In genomic region chr10:60739619-60740363, GRCm38 (mm10) we compare ENCODE assay signal across 15 mouse cellular contexts. TPM values are rescaled to one million over a fixed set of nuclear protein-coding genes. Genes with fewer than 3 reads are reported as not detected.
DNase-seq lines count a peak whose midpoint lies in the region; ATAC-seq and TF ChIP-seq lines count a peak whose summit lies in the region.
"Had no signal": no experiment of that assay in that cellular context is flagged by ENCODE, and none has a peak within 500 bp of the region (broad histone marks: within the 10 kb centered on the region; RNA-seq: fewer than 3 reads in every experiment).

No protein-coding gene starts in this region.

- H3K9ac ChIP-seq in liver, postnatal 0 days (replicated peaks): no peak overlapping the region
- H3K9ac ChIP-seq in forebrain, embryonic 14.5 days (ENCODE audit: low read length): no peak overlapping the region
- H3K9ac ChIP-seq: forebrain, embryonic 13.5 days; lung, embryonic 14.5 days had no signal

- no peak for TF ChIP-seq EP300 in liver, postnatal 0 days (IDR thresholded peaks at IDR 0.05; ENCODE audit: low read depth)

- no peak for TF ChIP-seq CTCF in liver, postnatal 0 days (IDR thresholded peaks at IDR 0.05; ENCODE audit: low read depth)

- no peaks in the 10 kb centered on the region for H3K27me3 ChIP-seq in liver, postnatal 0 days (ENCODE audit: insufficient read depth, low read length)
- no peaks in the 10 kb centered on the region for H3K27me3 ChIP-seq in forebrain, embryonic 14.5 days (replicated peaks; ENCODE audit: control insufficient read depth, insufficient read depth, low read length)
- H3K27me3 ChIP-seq: forebrain, embryonic 13.5 days had no signal

- H3K4me1 ChIP-seq in liver, postnatal 0 days (ENCODE audit: insufficient read depth): peaks cover 9% of the 10 kb centered on the region
- H3K4me1 ChIP-seq in forebrain, embryonic 14.5 days (ENCODE audit: control insufficient read depth, insufficient read depth, low read length): no peaks in the 10 kb centered on the region
- H3K4me1 ChIP-seq: forebrain, embryonic 13.5 days had no signal

- H3K4me2 ChIP-seq in liver, postnatal 0 days (ENCODE audit: low read depth, low read length): no peak overlapping the region
- no peak overlapping the region for H3K4me2 ChIP-seq in forebrain, embryonic 14.5 days (ENCODE audit: low read length)
- H3K4me2 ChIP-seq: forebrain, embryonic 13.5 days; lung, embryonic 14.5 days had no signal

- no peaks in the 10 kb centered on the region for H3K9me3 ChIP-seq in liver, postnatal 0 days (ENCODE audit: low read length)
- no peaks in the 10 kb centered on the region for H3K9me3 ChIP-seq in forebrain, embryonic 14.5 days (replicated peaks; ENCODE audit: control insufficient read depth, low read length)
- H3K9me3 ChIP-seq: forebrain, embryonic 13.5 days had no signal

- DNase-seq in right cerebral cortex, postnatal 10 days (ENCODE audit: low spot score in 2 of 2): peak; percentile 46 to 63
- no peak for DNase-seq in right cerebral cortex, postnatal 14 days
- DNase-seq in brain, adult 2 months (ENCODE audit: low read depth, low spot score): peak; percentile 36
- no peak for DNase-seq in liver, postnatal 0 days
- peak; percentile 30 for DNase-seq in thymus, postnatal 25 days
- DNase-seq in forebrain, embryonic 14.5 days (ENCODE audit: low spot score): no peak
- DNase-seq in yolk sac, embryonic 10.5 days (ENCODE audit: low spot score): no peak
- DNase-seq: adrenal gland, postnatal 25 days; cerebellum, adult 11 months; kidney, adult 8-10 months; kidney, postnatal 4 days; lung, embryonic 14.5 days had no signal

- 41% methylated on average over 4 of the region's 4 CpGs for WGBS in liver, postnatal 0 days (ENCODE audit: insufficient replicate concordance)
- WGBS in forebrain, embryonic 14.5 days: 86% methylated on average over 4 of the region's 4 CpGs

- ATAC-seq in liver, postnatal 0 days: peak; percentile 12; the same call in 1 of the 2 replicates
- ATAC-seq in forebrain, embryonic 14.5 days: no peak
- ATAC-seq: forebrain, embryonic 13.5 days had no signal

- H3K27ac ChIP-seq in liver, postnatal 0 days (ENCODE audit: low read depth): peak overlapping the region; percentile 60
- H3K27ac ChIP-seq in forebrain, embryonic 14.5 days (ENCODE audit: low read depth, low read length): no peak overlapping the region
- H3K27ac ChIP-seq: forebrain, embryonic 13.5 days; heart, adult 2 months; left cerebral cortex, adult 2 months had no signal

- H3K36me3 ChIP-seq in liver, postnatal 0 days (replicated peaks; ENCODE audit: insufficient read depth, low read length): no peaks in the 10 kb centered on the region
- H3K36me3 ChIP-seq in forebrain, embryonic 14.5 days (ENCODE audit: control insufficient read depth, insufficient read depth, low read length): no peaks in the 10 kb centered on the region

- H3K4me3 ChIP-seq in liver, postnatal 0 days (ENCODE audit: low read depth, low read length): no peak overlapping the region
- no peak overlapping the region for H3K4me3 ChIP-seq in forebrain, embryonic 14.5 days (ENCODE audit: low read depth, low read length)
- H3K4me3 ChIP-seq: forebrain, embryonic 13.5 days; heart, adult 2 months; left cerebral cortex, adult 2 months had no signal

RNA-seq across cellular contexts. Expression of gene Slc29a3, which starts 12.8 kb away (rescaled TPM):
- 3.4 and 3.9 TPM in 2 replicates for polyA plus RNA-seq in liver, postnatal 0 days (2015; fragmentation: Nextera tagmentation; extraction: Ambion mirVana)
- polyA plus RNA-seq in forebrain, embryonic 14.5 days (2014; fragmentation: Nextera tagmentation; extraction: Ambion mirVana): 6.5 and 8.5 TPM in 2 replicates

RNA-seq across cellular contexts. Expression of gene Cdh23, which starts 43.5 kb away (rescaled TPM):
- 0.28 and 0.40 TPM in 2 replicates for polyA plus RNA-seq in liver, postnatal 0 days (2015; fragmentation: Nextera tagmentation; extraction: Ambion mirVana)
- polyA plus RNA-seq in forebrain, embryonic 14.5 days (2014; fragmentation: Nextera tagmentation; extraction: Ambion mirVana): 2.0 and 2.8 TPM in 2 replicates

Comparison
In these comparisons a context has a peak if more than half of its experiments do, and no peak if none do; other contexts are left out.
1. DNase-seq: peak in right cerebral cortex, postnatal 10 days (2 of 2), brain, adult 2 months (single experiment) and thymus, postnatal 25 days (single experiment); none in right cerebral cortex, postnatal 14 days (single experiment), liver, postnatal 0 days (single experiment), forebrain, embryonic 14.5 days (single experiment) and yolk sac, embryonic 10.5 days (single experiment).